Mouse (Mus musculus) stomach, embryonic 15.5 days (tissue): ENCODE results near the gene Rubcn. TPM values are rescaled to one million over a fixed set of nuclear protein-coding genes. Genes with fewer than 3 reads are reported as not detected.

Experiments
- ATAC-seq: fragments of 200-750 bp; cut with Nextera tagmentation; 2 replicates; pipeline ENCODE4 v1.8.0; 2017; ENCODE audit warnings: low read depth, moderate number of reproducible peaks, moderate TSS enrichment; ENCODE audit not compliant: insufficient read depth, low FRiP score
- H3K27ac ChIP-seq: fragments of 300-500 bp; sonication (generic); 2 replicates; pipeline ENCODE4 v1.5.1; 2015; ENCODE audit warnings: mild to moderate bottlenecking, inconsistent platforms
- H3K27me3 ChIP-seq: fragments of 300-500 bp; sonication (generic); replicated peaks from 2 replicates; pipeline ENCODE4 v1.6.1; 2015; ENCODE audit warnings: inconsistent platforms
- H3K36me3 ChIP-seq: fragments of 300-500 bp; sonication (generic); 2 replicates; pipeline ENCODE4 v1.6.1; 2015; ENCODE audit warnings: inconsistent platforms
- H3K4me1 ChIP-seq: fragments of 300-500 bp; sonication (generic); 2 replicates; pipeline ENCODE4 v1.6.1; 2015; ENCODE audit warnings: inconsistent platforms
- H3K4me2 ChIP-seq: fragments of 300-500 bp; sonication (generic); 2 replicates; pipeline ENCODE4 v1.6.1; 2015; ENCODE audit warnings: mild to moderate bottlenecking, inconsistent platforms
- H3K4me3 ChIP-seq: fragments of 300-500 bp; sonication (generic); replicated peaks from 2 replicates; pipeline ENCODE4 v1.5.1; 2015; ENCODE audit warnings: inconsistent platforms
- H3K9ac ChIP-seq: fragments of 300-500 bp; sonication (generic); 2 replicates; pipeline ENCODE4 v1.6.1; 2015; ENCODE audit warnings: inconsistent platforms
- H3K9me3 ChIP-seq: fragments of 300-500 bp; sonication (generic); 2 replicates; pipeline ENCODE4 v1.6.1; 2016; ENCODE audit warnings: inconsistent platforms
- WGBS: fragments of 180-500 bp; shearing (Covaris S2); methylation state at CpG from one replicate; pipeline ENCODE4 v1.1.7; 2015; 5-methylcytosine and 5-hydroxymethylcytosine counted together
- polyA plus RNA-seq: library from polyadenylated mRNA; unstranded; fragments of >200 nt; fragmentation: Nextera tagmentation; extraction: Ambion mirVana; gene quantifications from 2 replicates; pipeline ENCODE4 v1.2.1, GENCODE M21; 2015

Gene Rubcn
- polyA plus RNA-seq, 1 experiment from 2014 or later = 17.1 TPM

DNA sequence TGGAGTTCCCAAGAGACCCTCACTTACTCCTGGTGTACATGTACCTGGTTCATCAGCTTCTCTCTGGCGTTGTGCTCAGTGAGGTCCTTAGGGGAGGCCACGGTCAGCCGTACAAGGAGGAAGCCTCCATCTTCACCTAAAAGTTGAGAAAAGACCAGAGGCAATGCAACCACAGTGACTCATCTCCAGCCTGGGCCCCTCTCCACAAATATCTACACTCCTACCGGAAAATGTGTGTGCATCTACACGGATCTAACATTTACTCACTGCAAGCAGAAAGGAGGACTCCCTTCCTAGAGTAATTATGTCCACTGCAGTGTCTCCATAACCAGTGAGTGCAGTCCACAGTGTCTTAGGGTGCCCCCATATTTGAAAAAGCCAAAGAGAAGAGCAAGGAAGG lies 87.5 kb downstream of the Rubcn start:
- Histone ChIP-seq H3K36me3 (no peaks in the 10 kb centered on the region), H3K4me3 (no peak overlapping the region), H3K27me3 (no peaks in the 10 kb centered on the region), H3K9me3 (no peaks in the 10 kb centered on the region), H3K4me1 (no peaks in the 10 kb centered on the region), H3K9ac (no peak overlapping the region), H3K4me2 (no peak overlapping the region), H3K27ac (no peak overlapping the region)
- no peak for ATAC-seq
- 85% methylated on average over 5 of the region's 5 CpGs for WGBS

DNA sequence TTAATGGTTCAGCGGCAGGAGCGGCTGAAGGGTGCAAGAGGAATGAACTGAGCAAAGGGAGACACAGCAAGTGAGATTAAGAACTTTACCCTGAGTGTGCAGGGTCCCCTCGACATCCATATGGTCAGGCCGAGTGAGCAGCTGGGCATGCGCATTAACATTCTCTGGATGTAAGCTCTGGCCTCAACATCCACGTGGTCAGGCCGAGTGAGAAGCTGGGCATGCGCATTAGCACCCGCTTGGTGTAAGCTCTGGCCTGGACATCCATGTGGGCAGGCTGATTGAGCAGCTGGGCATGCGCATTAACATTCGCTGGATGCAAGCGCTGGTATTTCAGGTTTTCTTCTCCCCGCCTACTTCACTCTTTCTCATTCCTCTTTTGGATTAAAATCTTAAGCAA lies 92.7 kb downstream of the Rubcn start:
- no peaks in the 10 kb centered on the region for H3K9me3 ChIP-seq
- H3K36me3 ChIP-seq = no peaks in the 10 kb centered on the region
- H3K4me1 ChIP-seq = no peaks in the 10 kb centered on the region
- ATAC-seq = no peak
- H3K4me3 ChIP-seq = no peak overlapping the region
- WGBS = 75% methylated on average over 13 of the region's 13 CpGs
- H3K27ac ChIP-seq = no peak overlapping the region
- no peaks in the 10 kb centered on the region for H3K27me3 ChIP-seq
- H3K4me2 ChIP-seq = no peak overlapping the region
- no peak overlapping the region for H3K9ac ChIP-seq

DNA sequence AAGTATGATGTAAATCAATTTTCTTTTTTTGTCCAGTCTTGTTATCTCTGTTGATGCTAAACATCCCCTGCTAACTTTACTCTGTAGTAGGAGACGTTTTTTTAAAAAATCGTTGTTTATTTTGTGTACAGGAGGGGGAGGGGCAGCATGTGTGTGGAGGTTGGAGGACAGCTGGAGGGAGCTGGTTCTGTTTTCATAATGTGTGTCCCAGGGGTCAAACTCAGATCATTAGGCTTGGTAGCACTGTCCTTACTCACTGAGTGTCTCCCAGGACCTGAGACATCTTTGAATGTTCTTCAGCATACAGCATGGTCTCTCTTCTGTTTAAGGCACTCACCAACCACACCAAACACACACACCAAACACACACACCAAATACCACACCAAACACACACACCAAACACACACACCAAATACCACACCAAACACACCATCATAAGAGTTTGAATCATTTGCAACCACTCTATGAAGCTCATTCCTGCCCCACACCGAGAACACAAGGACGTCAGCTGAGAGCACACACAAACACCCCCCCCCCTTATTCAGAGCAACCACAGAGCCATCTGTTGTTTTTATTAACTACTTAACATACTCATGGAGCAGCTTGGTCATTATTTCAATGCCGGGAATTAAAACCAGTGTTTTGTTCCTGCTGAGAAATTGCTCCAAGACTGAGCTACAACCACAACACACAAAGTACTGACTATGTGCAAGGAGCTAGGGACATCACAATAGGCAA lies 94.1 kb downstream of the Rubcn start:
- H3K4me2 ChIP-seq = no peak overlapping the region
- H3K4me1 ChIP-seq = no peaks in the 10 kb centered on the region
- H3K27ac ChIP-seq = no peak overlapping the region
- no peaks in the 10 kb centered on the region for H3K9me3 ChIP-seq
- ATAC-seq = no peak
- no peaks in the 10 kb centered on the region for H3K36me3 ChIP-seq
- no peak overlapping the region for H3K4me3 ChIP-seq
- WGBS = 45% methylated on average over 5 of the region's 5 CpGs
- no peaks in the 10 kb centered on the region for H3K27me3 ChIP-seq
- no peak overlapping the region for H3K9ac ChIP-seq

DNA sequence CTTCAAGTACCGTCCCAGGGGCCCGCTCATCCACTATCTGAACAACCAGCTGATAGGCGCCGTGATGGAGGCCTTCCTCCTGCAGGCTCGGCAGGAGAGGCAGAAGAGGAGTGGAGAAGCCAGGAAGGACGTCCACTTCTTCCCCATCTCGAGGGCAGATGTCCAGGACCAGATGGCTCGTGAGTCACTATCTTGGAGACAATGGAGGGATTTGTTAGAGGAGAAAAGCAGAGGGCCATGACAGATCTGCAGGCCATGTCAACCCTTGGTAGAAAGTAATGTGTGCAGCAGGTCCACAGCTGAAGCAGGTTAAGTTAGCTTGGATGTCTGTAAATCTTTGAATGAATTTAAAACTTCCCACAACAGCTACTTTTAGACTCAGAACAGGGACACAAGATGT lies 98.6 kb downstream of the Rubcn start:
- no peak overlapping the region for H3K4me2 ChIP-seq
- WGBS = 53% methylated on average over 8 of the region's 8 CpGs
- no peak for ATAC-seq

DNA sequence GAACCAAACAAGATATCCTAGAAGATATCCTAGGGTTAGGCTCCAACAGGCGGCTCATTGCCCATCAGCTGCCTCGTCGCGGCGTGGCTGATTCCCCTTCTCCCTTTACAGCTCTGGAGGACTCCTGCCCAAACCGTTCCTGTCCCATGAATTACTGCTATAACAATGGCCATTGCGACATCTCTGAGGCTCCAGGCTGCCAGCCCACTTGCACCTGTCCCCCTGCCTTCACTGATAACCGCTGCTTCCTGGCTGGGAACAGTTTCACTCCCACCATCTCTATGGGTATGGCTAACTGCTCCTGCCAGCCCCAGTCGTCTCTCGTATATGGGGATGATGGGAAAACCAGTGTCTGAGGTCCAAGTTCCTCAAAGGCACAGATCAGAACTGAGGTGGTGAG lies 100.9 kb downstream of the Rubcn start:
- H3K9ac ChIP-seq = no peak overlapping the region
- no peaks in the 10 kb centered on the region for H3K36me3 ChIP-seq
- 71% methylated on average over 10 of the region's 10 CpGs for WGBS
- H3K4me3 ChIP-seq = no peak overlapping the region
- no peaks in the 10 kb centered on the region for H3K4me1 ChIP-seq
- no peak for ATAC-seq
- H3K27me3 ChIP-seq = no peaks in the 10 kb centered on the region
- no peak overlapping the region for H3K4me2 ChIP-seq
- H3K9me3 ChIP-seq = no peaks in the 10 kb centered on the region
- no peak overlapping the region for H3K27ac ChIP-seq

More for the DNA sequence above, 98.6 kb downstream of the Rubcn start:
- H3K9me3 ChIP-seq = no peaks in the 10 kb centered on the region
- H3K27me3 ChIP-seq = no peaks in the 10 kb centered on the region
- H3K36me3 ChIP-seq = no peaks in the 10 kb centered on the region
- H3K27ac ChIP-seq = no peak overlapping the region
- H3K4me1 ChIP-seq = no peaks in the 10 kb centered on the region
- H3K4me3 ChIP-seq = no peak overlapping the region
- no peak overlapping the region for H3K9ac ChIP-seq

Other genes with a start within 250 kb of the Rubcn start
- gene Tnk2, start 233.9 kb downstream of the Rubcn start, polyA plus RNA-seq = 12.0 and 14.9 TPM in 2 replicates
- gene Muc4, start 141.9 kb downstream of the Rubcn start, polyA plus RNA-seq = 6.4 and 7.3 TPM in 2 replicates
- gene Muc20, start 80.3 kb downstream of the Rubcn start, polyA plus RNA-seq = 0.06 and 0.08 TPM in 2 replicates
- 0.27 TPM in 1 of 2 replicates, not detected in the other for gene Smbd1, start 67.3 kb downstream of the Rubcn start, polyA plus RNA-seq
- gene Fyttd1, start 266 bp downstream of the Rubcn start, polyA plus RNA-seq = 77.5 and 85.7 TPM in 2 replicates
- 16.9 TPM in 2 replicates for gene Lrch3, start 36.3 kb upstream of the Rubcn start, polyA plus RNA-seq
- 2.2 TPM in 2 replicates for gene Iqcg, start 178.5 kb upstream of the Rubcn start, polyA plus RNA-seq
- 983 and 1,042 TPM in 2 replicates for gene Rpl35a, start 178.7 kb upstream of the Rubcn start, polyA plus RNA-seq
- gene Lmln, start 184.8 kb upstream of the Rubcn start, polyA plus RNA-seq = 1.6 and 2.8 TPM in 2 replicates